Comparison of ENCODE assay signal across 20 mouse cellular contexts in the genomic region with DNA sequence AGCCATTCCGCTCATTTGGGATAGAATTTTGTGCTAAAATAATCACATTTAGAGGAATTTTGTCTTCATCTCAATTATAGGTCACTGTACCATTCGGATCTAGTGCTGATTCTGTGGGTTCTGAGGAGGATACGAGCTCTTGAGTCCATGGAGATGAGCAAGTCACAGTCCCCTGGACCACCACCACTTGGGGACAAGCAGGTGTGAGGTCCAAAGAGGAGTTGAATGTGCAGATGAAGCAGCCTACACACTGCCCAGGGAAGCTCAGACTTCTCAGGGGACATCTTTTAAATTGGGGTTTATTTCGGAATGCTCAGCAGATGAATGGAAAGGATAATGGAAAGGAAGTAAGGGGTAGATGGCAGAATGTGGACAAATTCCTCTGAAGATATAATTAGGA. TPM values are rescaled to one million over a fixed set of nuclear protein-coding genes. Genes with fewer than 3 reads are reported as not detected.
DNase-seq lines count a peak whose midpoint lies in the region; ATAC-seq and TF ChIP-seq lines count a peak whose summit lies in the region.
"Had no signal": no experiment of that assay in that cellular context is flagged by ENCODE, and none has a peak within 500 bp of the region (broad histone marks: within the 10 kb centered on the region; RNA-seq: fewer than 3 reads in every experiment).

No protein-coding gene starts in this region.

- H3K27ac ChIP-seq in heart, embryonic 10.5 days = no peak overlapping the region
- H3K27ac ChIP-seq in intestine, embryonic 14.5 days (ENCODE audit: low read depth) = no peak overlapping the region
- no peak overlapping the region for H3K27ac ChIP-seq in intestine, postnatal 0 days (ENCODE audit: low read depth, low read length)

- H3K9ac ChIP-seq in intestine, embryonic 14.5 days (ENCODE audit: low read length) = no peak overlapping the region
- H3K9ac ChIP-seq in intestine, postnatal 0 days (ENCODE audit: low read depth, low read length) = no peak overlapping the region

- H3K4me1 ChIP-seq in heart, embryonic 10.5 days = no peaks in the 10 kb centered on the region; the same call in 1 of the 2 replicates
- H3K4me1 ChIP-seq in intestine, embryonic 14.5 days (replicated peaks; ENCODE audit: control insufficient read depth, insufficient read depth, low read length) = peaks cover 4% of the 10 kb centered on the region; the same call in 1 of the 2 replicates
- H3K4me1 ChIP-seq in intestine, postnatal 0 days (replicated peaks; ENCODE audit: control insufficient read depth, insufficient read depth, low read length) = no peaks in the 10 kb centered on the region

- H3K9me3 ChIP-seq in heart, embryonic 10.5 days = 0 out of 2 replicates have a peak, but pooled peaks cover 3% of the 10 kb centered on the region
- H3K9me3 ChIP-seq in intestine, embryonic 14.5 days (ENCODE audit: control insufficient read depth, low read length) = no peaks in the 10 kb centered on the region
- no peaks in the 10 kb centered on the region for H3K9me3 ChIP-seq in intestine, postnatal 0 days (ENCODE audit: control insufficient read depth)
- H3K9me3 ChIP-seq: G1E had no signal

- H3K4me2 ChIP-seq in intestine, embryonic 14.5 days (ENCODE audit: low read length) = no peak overlapping the region
- H3K4me2 ChIP-seq in intestine, postnatal 0 days (replicated peaks; ENCODE audit: low read depth) = no peak overlapping the region

- ATAC-seq in intestine, embryonic 14.5 days (replicated peaks; ENCODE audit: low FRiP score, low TSS enrichment, low read depth) = no peak
- ATAC-seq in intestine, postnatal 0 days = no peak
- ATAC-seq: activated CD4-positive, CD25-positive, alpha-beta regulatory T cell, adult 4 months; CD4-positive, CD25-positive, alpha-beta regulatory T cell, adult 4 months; Patski had no signal

- intact Hi-C loops in heart, postnatal 10 days (cut with DNase I) = loop anchor here (5.0 kb wide), 1 partner anchor 181 kb away; no protein-coding TSS in a partner anchor

- WGBS in heart, embryonic 10.5 days = 87% methylated on average over 4 of the region's 4 CpGs
- WGBS in intestine, embryonic 14.5 days = 93% methylated on average over 4 of the region's 4 CpGs
- WGBS in intestine, postnatal 0 days = 95% methylated on average over 4 of the region's 4 CpGs

- H3K36me3 ChIP-seq in heart, embryonic 10.5 days = peaks cover 17% of the 10 kb centered on the region; the same call in 1 of the 2 replicates
- peaks cover 19% of the 10 kb centered on the region for H3K36me3 ChIP-seq in intestine, embryonic 14.5 days (ENCODE audit: control insufficient read depth, insufficient read depth, low read length)
- H3K36me3 ChIP-seq in intestine, postnatal 0 days (ENCODE audit: control insufficient read depth, insufficient read depth) = peaks cover 34% of the 10 kb centered on the region

- H3K4me3 ChIP-seq in heart, embryonic 10.5 days = no peak overlapping the region
- no peak overlapping the region for H3K4me3 ChIP-seq in intestine, embryonic 14.5 days (ENCODE audit: low read depth, low read length)
- no peak overlapping the region for H3K4me3 ChIP-seq in intestine, postnatal 0 days (ENCODE audit: low read depth, low read length)

- TF ChIP-seq CTCF in intestine, postnatal 0 days (IDR thresholded peaks at IDR 0.05; ENCODE audit: low read depth) = no peak

- DNase-seq in heart, adult 11 months = peak; percentile 80
- no peak for DNase-seq in heart, adult 8-10 months (ENCODE audit: low spot score)
- DNase-seq in heart, embryonic 10.5 days (ENCODE audit: low spot score) = peak; percentile 56
- no peak for DNase-seq in heart, postnatal 10 days
- DNase-seq in intestine, embryonic 14.5 days (ENCODE audit: low spot score) = peak; percentile 21
- DNase-seq: adrenal gland, adult 2 months; adrenal gland, adult 8-10 months; adrenal gland, postnatal 10 days; adrenal gland, postnatal 14 days; adrenal gland, postnatal 25 days; adrenal gland, postnatal 36 days; B cell, adult 2 months; cerebellum, adult 11 months; cerebellum, adult 11-12 months had no signal

- no peaks in the 10 kb centered on the region for H3K27me3 ChIP-seq in heart, embryonic 10.5 days (ENCODE audit: insufficient read depth, poor library complexity, severe bottlenecking)
- no peaks in the 10 kb centered on the region for H3K27me3 ChIP-seq in intestine, embryonic 14.5 days (replicated peaks; ENCODE audit: control insufficient read depth, insufficient read depth, low read length)
- H3K27me3 ChIP-seq in intestine, postnatal 0 days (replicated peaks; ENCODE audit: control insufficient read depth, insufficient read depth, low read length) = no peaks in the 10 kb centered on the region
- H3K27me3 ChIP-seq: CH12.LX, Patski had no signal

RNA-seq across cellular contexts. Expression of a gene that starts 21.4 kb away (rescaled TPM):
- 10 to 100 TPM; 14.2 to 17.3 (median 14.8) TPM for total RNA-seq in heart, adult 8-10 months (2022)
- polyA plus RNA-seq in heart, embryonic 10.5 days (2016; fragmentation: Nextera tagmentation; extraction: Ambion mirVana) = 284 and 384 TPM in 2 replicates
- 10 to 100 TPM; 66.0 to 67.2 TPM for total RNA-seq in heart, postnatal 10 days (2021)
- polyA plus RNA-seq in intestine, embryonic 14.5 days (2014; fragmentation: Nextera tagmentation; extraction: Ambion mirVana) = 340 and 378 TPM in 2 replicates
- 197 and 201 TPM in 2 replicates for polyA plus RNA-seq in intestine, postnatal 0 days (2015; fragmentation: Nextera tagmentation; extraction: Ambion mirVana)

RNA-seq across cellular contexts. Expression of a gene that starts 45.4 kb away (rescaled TPM):
- 10 to 100 TPM; 13.2 to 15.6 (median 14.3) TPM for total RNA-seq in heart, adult 8-10 months (2022)
- 45.3 and 66.4 TPM in 2 replicates for polyA plus RNA-seq in heart, embryonic 10.5 days (2016; fragmentation: Nextera tagmentation; extraction: Ambion mirVana)
- total RNA-seq in heart, postnatal 10 days (2021) = 10 to 100 TPM; 17.8 to 21.1 TPM
- polyA plus RNA-seq in intestine, embryonic 14.5 days (2014; fragmentation: Nextera tagmentation; extraction: Ambion mirVana) = 36.6 and 39.7 TPM in 2 replicates
- polyA plus RNA-seq in intestine, postnatal 0 days (2015; fragmentation: Nextera tagmentation; extraction: Ambion mirVana) = 17.1 and 19.9 TPM in 2 replicates

Comparison
In these comparisons a context has a peak if more than half of its experiments do, and no peak if none do; other contexts are left out.
1. DNase-seq: peak in heart, adult 11 months (single experiment), heart, embryonic 10.5 days (single experiment) and intestine, embryonic 14.5 days (single experiment); none in heart, adult 8-10 months (single experiment) and heart, postnatal 10 days (0 of 2).